Mouse (Mus musculus): ENCODE results near the gene Hist1h1t. TPM values are rescaled to one million over a fixed set of nuclear protein-coding genes. Genes with fewer than 3 reads are reported as not detected.
A peak's percentile ranks its signal among the peaks of the same experiment; 100 is the strongest.
"Not testable (repeated sequence)": the region's sequence is repeated elsewhere in the genome, so short reads cannot be mapped to it uniquely, and the experiment has no call there.

Hist1h1t gene
- polyA plus RNA-seq (2014; fragmentation: Nextera tagmentation; extraction: Ambion mirVana), result not detected in 2 replicates

- H3K36me3 ChIP-seq (ENCODE audit: control insufficient read depth, insufficient read depth, low read length), result no peaks in the 10 kb centered on the region
- no peak within 1 kb of the TSS for H3K9ac ChIP-seq (ENCODE audit: low read length)
- H3K27me3 ChIP-seq (replicated peaks; ENCODE audit: control insufficient read depth, insufficient read depth, low read length), result no peaks in the 10 kb centered on the region
- ATAC-seq, result no peak
- H3K27ac ChIP-seq (ENCODE audit: low read depth, low read length), result no peak within 1 kb of the TSS
- no peak within 1 kb of the TSS for H3K4me2 ChIP-seq (ENCODE audit: low read length)
- WGBS, result 64% methylated on average over 13 of the region's 13 CpGs
- DNase-seq (ENCODE audit: low spot score), result no peak
- 0 out of 2 replicates have a peak, but pooled peaks cover 6% of the 10 kb centered on the region for H3K4me1 ChIP-seq (ENCODE audit: control insufficient read depth, insufficient read depth, low read length)
- H3K9me3 ChIP-seq (replicated peaks; ENCODE audit: control insufficient read depth, low read length), result no peaks in the 10 kb centered on the region
- no peak within 1 kb of the TSS for H3K4me3 ChIP-seq (ENCODE audit: low read depth, low read length)
Measured at GRCm38 (mm10) chr13:23695514-23695913, at the start of gene Hist1h1t. Hist1h1t (plus strand) TSS chr13:23695814.

DNA sequence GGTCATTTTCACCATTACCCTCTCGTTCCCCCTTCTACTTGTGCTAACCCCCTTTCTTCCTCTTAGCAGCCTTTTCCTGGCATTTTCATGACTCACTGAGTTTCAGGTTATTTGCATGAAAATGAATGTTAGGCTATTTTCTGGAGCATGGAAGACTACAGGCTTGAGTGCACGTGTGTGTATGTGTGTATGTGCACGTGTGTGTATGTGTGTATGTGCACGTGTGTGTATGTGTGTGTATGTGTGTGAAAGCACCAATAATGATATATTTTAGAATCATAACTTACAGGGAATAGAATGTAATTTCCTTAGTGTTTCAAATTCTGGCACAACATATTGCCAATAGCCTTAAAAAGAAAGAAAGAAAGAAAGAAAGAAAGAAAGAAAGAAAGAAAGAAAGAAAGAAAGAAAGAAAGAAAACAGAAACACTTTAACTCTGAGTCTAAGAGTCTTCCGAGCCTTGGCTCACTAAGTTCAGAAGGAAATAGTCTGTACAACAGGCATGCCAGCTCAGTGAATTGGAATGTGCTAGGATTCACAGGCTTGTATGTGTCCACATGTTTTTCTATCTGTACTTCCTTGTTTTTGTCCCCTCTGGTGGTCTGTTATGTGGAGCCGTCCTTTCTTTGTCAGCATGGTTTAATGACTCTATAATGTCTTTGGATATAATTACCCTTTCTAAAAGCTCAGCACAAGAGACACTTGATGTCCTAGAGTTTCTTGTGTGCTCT, 35.8 kb upstream of the Hist1h1t start:
- H3K27ac ChIP-seq (ENCODE audit: low read depth, low read length), result no peak overlapping the region
- H3K9me3 ChIP-seq (replicated peaks; ENCODE audit: control insufficient read depth, low read length), result no peaks in the 10 kb centered on the region
- no peak overlapping the region for H3K4me3 ChIP-seq (ENCODE audit: low read depth, low read length)
- H3K36me3 ChIP-seq (ENCODE audit: control insufficient read depth, insufficient read depth, low read length), result no peaks in the 10 kb centered on the region
- ATAC-seq (no peak), DNase-seq (ENCODE audit: low spot score) (no peak)
- 70% methylated on average over 6 of the region's 6 CpGs for WGBS
- H3K4me2 ChIP-seq (ENCODE audit: low read length), result no peak overlapping the region
- no peak overlapping the region for H3K9ac ChIP-seq (ENCODE audit: low read length)
- H3K4me1 ChIP-seq (ENCODE audit: control insufficient read depth, insufficient read depth, low read length), result no peaks in the 10 kb centered on the region
- no peaks in the 10 kb centered on the region for H3K27me3 ChIP-seq (replicated peaks; ENCODE audit: control insufficient read depth, insufficient read depth, low read length)

GRCm38 (mm10) chr13:23662536-23662935, 33.1 kb upstream of the Hist1h1t start:
- H3K9ac ChIP-seq (ENCODE audit: low read length), result no peak overlapping the region
- H3K9me3 ChIP-seq (replicated peaks; ENCODE audit: control insufficient read depth, low read length), result no peaks in the 10 kb centered on the region
- ATAC-seq (no peak), DNase-seq (ENCODE audit: low spot score) (no peak)
- H3K27me3 ChIP-seq (replicated peaks; ENCODE audit: control insufficient read depth, insufficient read depth, low read length), result no peaks in the 10 kb centered on the region
- H3K4me3 ChIP-seq (ENCODE audit: low read depth, low read length), result no peak overlapping the region
- no peak overlapping the region for H3K27ac ChIP-seq (ENCODE audit: low read depth, low read length)
- H3K36me3 ChIP-seq (ENCODE audit: control insufficient read depth, insufficient read depth, low read length), result no peaks in the 10 kb centered on the region
- H3K4me2 ChIP-seq (ENCODE audit: low read length), result no peak overlapping the region
- no peaks in the 10 kb centered on the region for H3K4me1 ChIP-seq (ENCODE audit: control insufficient read depth, insufficient read depth, low read length)
- WGBS, result 64% methylated on average over 3 of the region's 3 CpGs

GRCm38 (mm10) chr13:23681990-23682582, 13.5 kb upstream of the Hist1h1t start:
- no peak overlapping the region for H3K4me3 ChIP-seq (ENCODE audit: low read depth, low read length)
- no peaks in the 10 kb centered on the region for H3K9me3 ChIP-seq (replicated peaks; ENCODE audit: control insufficient read depth, low read length)
- no peak for DNase-seq (ENCODE audit: low spot score)
- H3K27me3 ChIP-seq (replicated peaks; ENCODE audit: control insufficient read depth, insufficient read depth, low read length), result no peaks in the 10 kb centered on the region
- whole genome bisulfite sequencing, result 90% methylated on average over 6 of the region's 6 CpGs
- H3K36me3 ChIP-seq (ENCODE audit: control insufficient read depth, insufficient read depth, low read length), result no peaks in the 10 kb centered on the region
- peaks cover 11% of the 10 kb centered on the region; the same call in 1 of the 2 replicates for H3K4me1 ChIP-seq (ENCODE audit: control insufficient read depth, insufficient read depth, low read length)
- H3K27ac ChIP-seq (ENCODE audit: low read depth, low read length), result no peak overlapping the region
- no peak for ATAC-seq
- peak overlapping the region; percentile 54; the same call in 1 of the 2 replicates for H3K4me2 ChIP-seq (ENCODE audit: low read length)
- H3K9ac ChIP-seq (ENCODE audit: low read length), result peak overlapping the region; percentile 60; the same call in 1 of the 2 replicates

DNA sequence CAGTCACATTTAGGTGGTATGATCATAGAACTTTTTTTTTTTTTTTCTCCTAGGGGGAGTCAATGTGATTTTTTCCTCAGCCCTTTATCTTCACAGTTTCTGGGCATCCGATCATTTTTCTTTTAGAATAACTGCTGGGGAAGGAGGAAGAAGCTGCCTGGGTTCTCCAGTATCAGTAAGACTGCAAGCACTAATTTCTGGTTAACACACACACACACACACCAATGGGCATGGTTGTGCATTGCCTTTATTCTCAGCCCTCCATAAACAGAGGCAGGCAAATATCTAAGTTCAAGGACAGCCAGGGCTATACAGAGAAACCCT, 13.0 kb upstream of the Hist1h1t start:
- Histone ChIP-seq H3K9ac (ENCODE audit: low read length) (peak overlapping the region; percentile 60), H3K4me1 (ENCODE audit: control insufficient read depth, insufficient read depth, low read length) (peaks cover 11% of the 10 kb centered on the region; the same call in 1 of the 2 replicates), H3K4me3 (ENCODE audit: low read depth, low read length) (peak overlapping the region; percentile 42), H3K4me2 (ENCODE audit: low read length) (peak overlapping the region; percentile 54), H3K36me3 (ENCODE audit: control insufficient read depth, insufficient read depth, low read length) (no peaks in the 10 kb centered on the region), H3K27ac (ENCODE audit: low read depth, low read length) (peak overlapping the region; percentile 67; the same call in 1 of the 2 replicates), H3K9me3 (replicated peaks; ENCODE audit: control insufficient read depth, low read length) (no peaks in the 10 kb centered on the region), H3K27me3 (replicated peaks; ENCODE audit: control insufficient read depth, insufficient read depth, low read length) (no peaks in the 10 kb centered on the region)
- DNase-seq (ENCODE audit: low spot score) (no peak), ATAC-seq (no peak)
- WGBS, result 70% methylated on average over 1 of the region's 1 CpGs

GRCm38 (mm10) chr13:23682947-23683754, 12.5 kb upstream of the Hist1h1t start:
- DNase-seq (ENCODE audit: low spot score), result peak; percentile 27

DNA sequence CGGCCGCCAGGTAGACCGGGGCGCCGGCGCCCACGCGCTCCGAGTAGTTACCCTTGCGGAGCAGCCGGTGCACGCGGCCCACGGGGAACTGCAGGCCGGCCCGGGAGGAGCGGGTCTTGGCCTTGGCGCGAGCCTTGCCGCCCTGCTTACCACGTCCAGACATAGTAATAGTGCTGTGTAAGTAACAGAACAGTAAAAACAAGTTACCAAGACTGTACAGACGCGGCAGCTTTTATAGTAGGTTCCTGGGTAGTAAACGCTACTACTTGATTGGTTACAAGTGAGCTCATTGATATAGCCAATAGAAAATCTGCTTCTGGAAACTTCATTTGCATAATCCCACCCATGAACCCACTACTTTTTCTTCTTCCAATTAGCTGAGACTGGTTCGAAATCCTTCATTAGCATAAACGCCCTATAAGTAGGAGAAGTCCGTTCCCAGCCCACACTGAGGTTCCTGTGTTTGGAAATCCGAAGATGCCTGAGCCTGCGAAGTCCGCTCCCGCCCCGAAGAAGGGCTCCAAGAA, 11.8 kb upstream of the Hist1h1t start, which contains the start of the genes Hist1h2ac and Hist1h2bc:
Gene Hist1h2ac, minus strand, starts transcription at position 194 of the 527 bp plus-strand sequence.
Gene Hist1h2bc, plus strand, starts transcription at position 445 of the 527 bp plus-strand sequence.
- Histone ChIP-seq H3K9me3 (replicated peaks; ENCODE audit: control insufficient read depth, low read length) (no peaks in the 10 kb centered on the region), H3K9ac (ENCODE audit: low read length) (peak within 1 kb of the TSS; percentile 66), H3K27ac (ENCODE audit: low read depth, low read length) (peak within 1 kb of the TSS; percentile 93), H3K36me3 (ENCODE audit: control insufficient read depth, insufficient read depth, low read length) (no peaks in the 10 kb centered on the region), H3K27me3 (replicated peaks; ENCODE audit: control insufficient read depth, insufficient read depth, low read length) (no peaks in the 10 kb centered on the region), H3K4me1 (ENCODE audit: control insufficient read depth, insufficient read depth, low read length) (peaks cover 11% of the 10 kb centered on the region; the same call in 1 of the 2 replicates), H3K4me2 (ENCODE audit: low read length) (peak within 1 kb of the TSS; percentile 54), H3K4me3 (ENCODE audit: low read depth, low read length) (peak within 1 kb of the TSS; percentile 42)
- DNase-seq (ENCODE audit: low spot score), result peak; percentile 99
- WGBS, result under 1% methylated on average over 32 of the region's 32 CpGs
- peak; percentile 99 for ATAC-seq

More at GRCm38 (mm10) chr13:23682947-23683754, 12.5 kb upstream of the Hist1h1t start:
- H3K9me3 ChIP-seq (replicated peaks; ENCODE audit: control insufficient read depth, low read length); ATAC-seq; H3K27me3 ChIP-seq (replicated peaks; ENCODE audit: control insufficient read depth, insufficient read depth, low read length); H3K36me3 ChIP-seq (ENCODE audit: control insufficient read depth, insufficient read depth, low read length): not testable (repeated sequence)
- Histone ChIP-seq H3K4me3 (ENCODE audit: low read depth, low read length) (peak overlapping the region; percentile 42), H3K27ac (ENCODE audit: low read depth, low read length) (peak overlapping the region; percentile 67), H3K4me2 (ENCODE audit: low read length) (peak overlapping the region; percentile 54), H3K9ac (ENCODE audit: low read length) (peak overlapping the region; percentile 60), H3K4me1 (ENCODE audit: control insufficient read depth, insufficient read depth, low read length) (peaks cover 11% of the 10 kb centered on the region; the same call in 1 of the 2 replicates)
- 8% methylated on average over 12 of the region's 30 CpGs for WGBS

DNA sequence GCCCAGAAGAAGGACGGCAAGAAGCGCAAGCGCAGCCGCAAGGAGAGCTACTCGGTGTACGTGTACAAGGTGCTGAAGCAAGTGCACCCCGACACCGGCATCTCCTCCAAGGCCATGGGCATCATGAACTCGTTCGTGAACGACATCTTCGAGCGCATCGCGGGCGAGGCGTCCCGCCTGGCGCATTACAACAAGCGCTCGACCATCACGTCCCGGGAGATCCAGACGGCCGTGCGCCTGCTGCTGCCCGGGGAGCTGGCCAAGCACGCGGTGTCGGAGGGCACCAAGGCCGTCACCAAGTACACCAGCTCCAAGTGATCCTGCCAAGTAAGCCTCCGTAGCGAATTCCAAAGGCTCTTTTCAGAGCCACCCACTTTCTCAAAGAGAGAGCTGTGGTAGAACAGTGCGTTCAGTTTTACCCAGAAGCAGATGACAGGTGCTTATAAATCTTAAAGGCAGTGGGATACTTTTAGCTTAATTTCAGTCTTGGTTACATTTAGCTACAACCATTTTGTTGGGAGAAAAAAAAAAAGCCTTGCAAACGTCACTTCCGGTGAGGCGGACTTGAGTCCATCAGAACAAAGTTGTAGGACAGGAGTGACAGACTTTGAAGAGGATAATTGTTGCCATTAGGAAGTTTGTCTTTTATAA, 11.2 kb upstream of the Hist1h1t start:
- H3K36me3 ChIP-seq (ENCODE audit: control insufficient read depth, insufficient read depth, low read length); H3K9me3 ChIP-seq (replicated peaks; ENCODE audit: control insufficient read depth, low read length); H3K27me3 ChIP-seq (replicated peaks; ENCODE audit: control insufficient read depth, insufficient read depth, low read length): not testable (repeated sequence)
- WGBS, result 2% methylated on average over 12 of the region's 37 CpGs
- DNase-seq (ENCODE audit: low spot score), result peak; percentile 94
- H3K4me1 ChIP-seq (ENCODE audit: control insufficient read depth, insufficient read depth, low read length), result peaks cover 11% of the 10 kb centered on the region; the same call in 1 of the 2 replicates
- H3K4me2 ChIP-seq (ENCODE audit: low read length), result peak overlapping the region; percentile 54
- H3K27ac ChIP-seq (ENCODE audit: low read depth, low read length), result peak overlapping the region; percentile 93
- ATAC-seq, result peak; percentile 24
- peak overlapping the region; percentile 42 for H3K4me3 ChIP-seq (ENCODE audit: low read depth, low read length)
- peak overlapping the region; percentile 66 for H3K9ac ChIP-seq (ENCODE audit: low read length)

Measured in forebrain, embryonic 14.5 days (tissue).